Mouse (Mus musculus) bone marrow, adult 2 months (tissue): ENCODE measurements around the gene Arhgap25.
A peak's percentile ranks its signal among the peaks of the same experiment; 100 is the strongest.

Source experiments
- CTCF ChIP-seq: fragments of 200-500 bp; IDR thresholded peaks from 2 replicates; pipeline ENCODE4 v1.5.1; 2011; ENCODE audit warnings: low read length, control low read depth; ENCODE audit not compliant: control insufficient read depth, insufficient read depth
- POLR2A ChIP-seq: fragments of 200-500 bp; IDR thresholded peaks from 2 replicates; pipeline ENCODE4 v1.6.1; 2011; ENCODE audit warnings: low read depth, mild to moderate bottlenecking, control low read depth, low read length, borderline replicate concordance; ENCODE audit not compliant: control insufficient read depth

DNA sequence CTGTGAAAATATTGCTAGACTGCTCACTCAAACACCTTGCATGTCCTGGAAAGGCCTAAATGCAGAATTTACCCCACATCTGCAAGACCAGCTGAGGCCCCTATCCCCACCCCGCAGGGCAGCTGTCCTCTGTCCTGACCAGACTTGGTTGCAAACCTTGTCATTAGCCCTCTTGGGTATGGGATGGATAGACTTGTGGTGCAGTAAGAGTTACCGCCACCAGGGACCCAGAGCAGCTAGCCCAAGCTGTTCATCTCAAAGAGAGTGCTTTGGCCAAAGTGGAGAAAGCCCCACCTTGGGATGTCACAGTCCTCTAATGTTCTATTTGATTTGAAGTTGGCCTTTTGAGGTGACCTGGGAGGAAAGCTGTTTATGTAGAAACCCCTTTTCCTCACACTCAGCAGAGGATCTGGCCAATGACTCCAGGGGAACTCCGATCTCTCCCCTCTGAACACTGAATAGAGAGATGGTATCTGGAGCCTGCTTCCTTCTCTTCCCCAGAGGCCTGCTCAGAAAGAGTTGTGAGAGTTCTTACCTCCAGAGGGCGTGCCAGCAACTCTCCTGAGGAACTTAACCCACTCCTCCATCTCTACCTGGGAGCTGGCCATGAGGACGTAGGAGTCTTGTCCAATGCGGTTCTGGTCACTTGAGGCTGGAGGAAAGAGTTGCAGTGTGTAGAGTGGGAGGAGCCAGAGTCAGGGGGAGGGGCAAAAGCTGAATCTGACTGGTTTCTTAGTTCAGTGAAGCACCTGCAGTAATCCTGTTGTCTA, 45.2 kb downstream of the Arhgap25 start:
- TF ChIP-seq CTCF, result peak; percentile 60
- no peak for TF ChIP-seq POLR2A
